Mouse (Mus musculus): Measurements from ENCODE around the gene Arid2. TPM values are rescaled to one million over a fixed set of nuclear protein-coding genes. Genes with fewer than 3 reads are reported as not detected.
"Not testable (repeated sequence)": the region's sequence is repeated elsewhere in the genome, so short reads cannot be mapped to it uniquely, and the experiment has no call there.

Arid2 gene
- polyA plus RNA-seq, 1 experiment from 2014 or later, result 33.1 TPM

- Histone ChIP-seq H3K4me2 (replicated peaks) (no peak overlapping the region), H3K4me3 (no peak overlapping the region), H3K36me3 (peaks cover 16% of the 10 kb centered on the region; the same call in 1 of the 2 replicates), H3K9me3 (no peaks in the 10 kb centered on the region), H3K9ac (no peak overlapping the region), H3K27me3 (no peaks in the 10 kb centered on the region), H3K27ac (no peak overlapping the region), H3K4me1 (no peaks in the 10 kb centered on the region)
- no peak for ATAC-seq (ENCODE audit: insufficient number of reproducible peaks, insufficient read depth, low FRiP score, low TSS enrichment)
- 92% methylated on average over 7 of the region's 7 CpGs for WGBS
These were observed 38.5 kb downstream of the Arid2 start for GRCm38 (mm10) chr15:96325726-96326328.

GRCm38 (mm10) chr15:96328722-96329121 lies 41.4 kb downstream of the Arid2 start:
- H3K4me2 ChIP-seq (replicated peaks); H3K4me3 ChIP-seq; H3K9me3 ChIP-seq; ATAC-seq (ENCODE audit: insufficient number of reproducible peaks, insufficient read depth, low FRiP score, low TSS enrichment); H3K27me3 ChIP-seq; H3K9ac ChIP-seq; H3K27ac ChIP-seq; H3K4me1 ChIP-seq: not testable (repeated sequence)
- WGBS, result 85% methylated on average over 3 of the region's 4 CpGs
- peaks cover 14% of the 10 kb centered on the region; the same call in 1 of the 2 replicates for H3K36me3 ChIP-seq

DNA sequence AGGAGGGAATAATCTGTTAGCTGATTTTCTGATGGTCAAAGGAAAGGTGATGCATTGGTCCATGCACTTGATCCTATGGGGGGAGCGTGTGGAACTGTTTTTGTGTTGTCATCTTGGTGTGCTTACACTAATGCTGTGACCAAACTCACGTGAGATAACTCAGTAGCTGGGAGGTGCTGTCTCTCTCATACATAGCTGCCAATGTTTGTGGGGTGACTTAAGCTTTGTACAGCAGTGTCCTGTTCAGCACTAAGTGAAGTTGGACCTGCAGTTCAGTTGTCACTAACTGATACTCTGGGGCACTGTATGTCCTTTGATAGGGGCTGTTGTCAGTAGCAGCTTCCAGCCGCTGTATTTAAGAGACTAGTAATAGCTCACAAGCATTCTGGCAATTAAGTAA lies 43.2 kb downstream of the Arid2 start:
- no peak for ATAC-seq (ENCODE audit: insufficient number of reproducible peaks, insufficient read depth, low FRiP score, low TSS enrichment)

GRCm38 (mm10) chr15:96332468-96333213 lies 45.3 kb downstream of the Arid2 start:
- Histone ChIP-seq H3K4me3 (no peak overlapping the region), H3K9me3 (no peaks in the 10 kb centered on the region), H3K27me3 (no peaks in the 10 kb centered on the region), H3K4me1 (no peaks in the 10 kb centered on the region), H3K9ac (no peak overlapping the region), H3K36me3 (no peaks in the 10 kb centered on the region), H3K4me2 (replicated peaks) (no peak overlapping the region), H3K27ac (0 out of 2 replicates have a peak overlapping the region, but pooled peaks have one; percentile 11)
- ATAC-seq (ENCODE audit: insufficient number of reproducible peaks, insufficient read depth, low FRiP score, low TSS enrichment), result no peak
- 84% methylated on average over 9 of the region's 9 CpGs for WGBS

More for the DNA sequence above, 43.2 kb downstream of the Arid2 start:
- Histone ChIP-seq H3K27ac (no peak overlapping the region), H3K36me3 (peaks cover 8% of the 10 kb centered on the region; the same call in 1 of the 2 replicates), H3K4me2 (replicated peaks) (no peak overlapping the region), H3K4me3 (no peak overlapping the region), H3K27me3 (no peaks in the 10 kb centered on the region), H3K9me3 (no peaks in the 10 kb centered on the region), H3K4me1 (no peaks in the 10 kb centered on the region), H3K9ac (no peak overlapping the region)
- WGBS, result 87% methylated on average over 3 of the region's 3 CpGs

GRCm38 (mm10) chr15:96333350-96333749 lies 46.0 kb downstream of the Arid2 start:
- no peak overlapping the region for H3K9ac ChIP-seq
- WGBS, result 82% methylated on average over 5 of the region's 5 CpGs
- no peaks in the 10 kb centered on the region for H3K9me3 ChIP-seq
- no peaks in the 10 kb centered on the region for H3K4me1 ChIP-seq
- H3K27me3 ChIP-seq, result no peaks in the 10 kb centered on the region
- no peaks in the 10 kb centered on the region for H3K36me3 ChIP-seq
- no peak overlapping the region for H3K4me3 ChIP-seq
- 0 out of 2 replicates have a peak overlapping the region, but pooled peaks have one; percentile 11 for H3K27ac ChIP-seq
- no peak overlapping the region for H3K4me2 ChIP-seq (replicated peaks)
- ATAC-seq (ENCODE audit: insufficient number of reproducible peaks, insufficient read depth, low FRiP score, low TSS enrichment), result no peak

GRCm38 (mm10) chr15:96340924-96341323 lies 53.6 kb downstream of the Arid2 start:
- H3K9ac ChIP-seq, result no peak overlapping the region
- no peak overlapping the region for H3K27ac ChIP-seq
- WGBS, result 88% methylated on average over 2 of the region's 2 CpGs
- ATAC-seq (ENCODE audit: insufficient number of reproducible peaks, insufficient read depth, low FRiP score, low TSS enrichment), result no peak
- no peaks in the 10 kb centered on the region for H3K4me1 ChIP-seq
- no peaks in the 10 kb centered on the region for H3K9me3 ChIP-seq
- no peaks in the 10 kb centered on the region for H3K36me3 ChIP-seq
- no peak overlapping the region for H3K4me2 ChIP-seq (replicated peaks)
- H3K27me3 ChIP-seq, result no peaks in the 10 kb centered on the region
- H3K4me3 ChIP-seq, result no peak overlapping the region

GRCm38 (mm10) chr15:96342097-96342496 lies 54.8 kb downstream of the Arid2 start:
- no peaks in the 10 kb centered on the region for H3K27me3 ChIP-seq
- no peak for ATAC-seq (ENCODE audit: insufficient number of reproducible peaks, insufficient read depth, low FRiP score, low TSS enrichment)
- H3K4me2 ChIP-seq (replicated peaks), result no peak overlapping the region
- H3K4me1 ChIP-seq, result no peaks in the 10 kb centered on the region
- H3K36me3 ChIP-seq, result no peaks in the 10 kb centered on the region
- WGBS, result 91% methylated on average over 8 of the region's 8 CpGs
- no peak overlapping the region for H3K27ac ChIP-seq
- H3K4me3 ChIP-seq, result no peak overlapping the region
- no peak overlapping the region for H3K9ac ChIP-seq
- no peaks in the 10 kb centered on the region for H3K9me3 ChIP-seq

- H3K36me3 ChIP-seq, result no peaks in the 10 kb centered on the region
- 88% methylated on average over 3 of the region's 3 CpGs for WGBS
- no peak for ATAC-seq (ENCODE audit: insufficient number of reproducible peaks, insufficient read depth, low FRiP score, low TSS enrichment)
These were observed 55.6 kb downstream of the Arid2 start for GRCm38 (mm10) chr15:96342871-96343270.

DNA sequence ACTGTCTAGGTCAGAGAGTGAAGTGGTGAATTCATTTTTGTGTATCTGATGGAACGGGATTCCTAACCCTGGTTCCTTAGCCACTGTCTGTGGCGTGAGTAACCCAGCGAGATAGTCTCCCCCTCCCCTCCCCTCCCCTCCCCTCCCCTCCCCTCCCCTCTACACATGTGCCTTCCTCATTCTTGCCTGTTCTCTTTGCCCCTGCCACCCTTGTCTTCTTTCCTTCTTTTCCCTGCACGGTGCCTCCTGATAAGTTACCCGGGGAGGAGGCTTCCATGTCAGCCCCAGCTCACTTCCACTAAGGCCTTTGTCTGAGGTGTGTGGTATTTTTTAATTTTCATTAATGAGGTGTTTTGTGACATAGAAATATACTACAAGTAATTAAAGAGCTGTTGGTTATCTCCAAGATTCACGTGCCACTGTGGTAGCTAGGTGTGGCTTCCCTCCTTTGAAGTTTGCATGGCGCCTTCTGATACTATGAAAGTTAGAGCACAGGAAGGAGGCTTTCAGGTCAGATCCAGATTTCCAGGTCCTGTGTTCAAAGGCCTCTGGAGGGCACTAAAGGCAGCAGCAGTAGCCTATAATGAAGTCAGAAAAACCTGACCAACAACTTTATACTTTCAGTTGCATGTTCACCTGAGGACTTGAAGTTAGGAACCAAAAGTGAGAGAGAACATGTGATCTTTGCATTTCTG lies 57.4 kb downstream of the Arid2 start:
- 69% methylated on average over 6 of the region's 7 CpGs for WGBS
- Histone ChIP-seq H3K27ac (no peak overlapping the region), H3K9me3 (no peaks in the 10 kb centered on the region), H3K4me1 (no peaks in the 10 kb centered on the region), H3K4me2 (replicated peaks) (no peak overlapping the region), H3K36me3 (no peaks in the 10 kb centered on the region), H3K9ac (no peak overlapping the region), H3K27me3 (no peaks in the 10 kb centered on the region), H3K4me3 (no peak overlapping the region)
- no peak for ATAC-seq (ENCODE audit: insufficient number of reproducible peaks, insufficient read depth, low FRiP score, low TSS enrichment)

More at GRCm38 (mm10) chr15:96342871-96343270, 55.6 kb downstream of the Arid2 start:
- Histone ChIP-seq H3K9me3 (no peaks in the 10 kb centered on the region), H3K4me3 (no peak overlapping the region), H3K9ac (no peak overlapping the region), H3K4me2 (replicated peaks) (no peak overlapping the region), H3K27ac (no peak overlapping the region), H3K4me1 (no peaks in the 10 kb centered on the region), H3K27me3 (no peaks in the 10 kb centered on the region)

DNA sequence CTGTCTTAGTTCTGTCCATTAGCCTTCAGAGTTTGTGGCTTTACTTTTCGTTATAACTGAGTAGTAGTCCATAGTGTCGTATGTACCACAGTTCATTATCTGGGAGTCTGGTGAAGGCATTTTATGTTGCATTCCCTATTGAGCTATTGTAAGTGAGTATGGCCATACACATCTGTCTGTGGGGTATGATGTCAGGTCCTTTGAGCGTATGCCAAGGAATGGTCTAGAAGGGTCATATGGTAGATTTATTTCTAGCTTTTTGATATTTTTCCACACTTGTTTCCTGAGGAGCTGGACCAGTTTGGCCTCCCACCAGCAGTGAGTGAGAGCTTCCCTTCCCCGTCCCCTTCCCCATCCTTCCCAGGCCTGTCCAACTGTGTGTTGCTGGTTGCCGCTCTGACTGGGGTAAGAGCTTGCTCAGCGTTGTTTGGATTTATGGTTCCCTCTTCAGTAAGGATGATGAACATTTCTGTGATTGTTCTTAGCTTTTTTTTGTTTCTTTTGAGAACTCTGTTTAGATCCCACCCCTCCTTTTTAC lies 58.1 kb downstream of the Arid2 start:
- H3K9ac ChIP-seq, result no peak overlapping the region
- WGBS, result 89% methylated on average over 6 of the region's 6 CpGs
- H3K4me2 ChIP-seq (replicated peaks), result no peak overlapping the region
- ATAC-seq (ENCODE audit: insufficient number of reproducible peaks, insufficient read depth, low FRiP score, low TSS enrichment), result no peak
- H3K9me3 ChIP-seq, result no peaks in the 10 kb centered on the region
- H3K27me3 ChIP-seq, result no peaks in the 10 kb centered on the region
- no peak overlapping the region for H3K4me3 ChIP-seq
- no peaks in the 10 kb centered on the region for H3K4me1 ChIP-seq
- H3K36me3 ChIP-seq, result peaks cover 6% of the 10 kb centered on the region
- H3K27ac ChIP-seq, result no peak overlapping the region

GRCm38 (mm10) chr15:96351432-96351831 lies 64.1 kb downstream of the Arid2 start:
- Histone ChIP-seq H3K4me3 (no peak overlapping the region), H3K9me3 (no peaks in the 10 kb centered on the region), H3K4me2 (replicated peaks) (no peak overlapping the region), H3K4me1 (no peaks in the 10 kb centered on the region), H3K27me3 (no peaks in the 10 kb centered on the region), H3K9ac (no peak overlapping the region), H3K36me3 (peaks cover 41% of the 10 kb centered on the region), H3K27ac (no peak overlapping the region)
- WGBS, result 94% methylated on average over 9 of the region's 9 CpGs
- no peak for ATAC-seq (ENCODE audit: insufficient number of reproducible peaks, insufficient read depth, low FRiP score, low TSS enrichment)

Data from embryonic facial prominence, embryonic 12.5 days (tissue).